Comparison of ENCODE assay signal across 8 mouse cellular contexts in the genomic region with DNA sequence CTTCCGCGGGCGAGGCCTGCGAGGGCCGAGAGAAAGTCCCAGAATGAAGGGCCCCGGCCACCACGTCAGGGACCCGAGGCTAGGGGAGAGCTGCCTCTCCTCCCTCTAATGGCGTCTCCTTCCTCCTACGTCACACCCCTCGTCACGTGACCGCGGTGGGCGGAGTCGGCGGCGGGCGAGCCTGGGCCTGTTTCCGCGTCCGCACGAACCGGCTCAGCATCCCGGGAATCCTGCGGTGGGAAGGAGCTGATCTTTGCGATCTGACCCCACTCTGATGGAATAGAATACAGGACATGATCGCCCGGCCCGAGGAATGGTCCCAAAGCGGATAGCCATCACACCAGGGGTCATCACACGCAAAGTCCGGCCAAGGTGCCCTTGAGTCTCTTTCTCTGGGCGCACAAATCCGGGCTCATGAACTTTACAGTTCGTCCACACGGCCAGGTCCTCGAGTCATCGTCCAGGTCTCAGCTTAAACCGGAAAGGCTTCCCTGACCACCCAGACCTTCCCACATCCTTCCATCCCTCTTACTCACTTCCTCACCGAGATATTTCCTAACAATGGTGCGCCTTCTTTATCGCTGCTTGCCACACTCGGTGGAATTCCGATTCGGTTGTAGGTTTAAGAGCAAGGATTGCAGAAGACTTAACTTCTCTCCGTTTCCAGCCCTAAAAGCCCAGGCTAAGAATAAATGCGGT. TPM values are rescaled to one million over a fixed set of nuclear protein-coding genes. Genes with fewer than 3 reads are reported as not detected.
DNase-seq lines count a peak whose midpoint lies in the region; ATAC-seq and TF ChIP-seq lines count a peak whose summit lies in the region.

Rab21 (minus strand) TSS at position 122 of the 699 bp plus-strand sequence.

- TF ChIP-seq CTCF in gastrocnemius, adult 2 months (IDR thresholded peaks at IDR 0.05), result no peak
- TF ChIP-seq CTCF in hindbrain, postnatal 0 days (IDR thresholded peaks at IDR 0.05; ENCODE audit: low read depth), result no peak
- TF ChIP-seq CTCF in left cerebral cortex, adult 2 months (IDR thresholded peaks at IDR 0.05), result no peak

- H3K4me1 ChIP-seq in hindbrain, postnatal 0 days (ENCODE audit: insufficient read depth, low read length), result peaks cover 18% of the 10 kb centered on the region

- H3K27ac ChIP-seq in gastrocnemius, adult 2 months, result peak within 1 kb of the TSS; percentile 94
- peak within 1 kb of the TSS; percentile 99 for H3K27ac ChIP-seq in hindbrain, postnatal 0 days
- peak within 1 kb of the TSS; percentile 99 for H3K27ac ChIP-seq in left cerebral cortex, adult 2 months

- H3K27me3 ChIP-seq in hindbrain, postnatal 0 days (ENCODE audit: insufficient read depth, low read length), result no peaks in the 10 kb centered on the region

- H3K36me3 ChIP-seq in hindbrain, postnatal 0 days (ENCODE audit: insufficient read depth, low read length), result no peaks in the 10 kb centered on the region

- under 1% methylated on average over 44 of the region's 48 CpGs for WGBS in hindbrain, postnatal 0 days

- ATAC-seq in hindbrain, postnatal 0 days, result peak; percentile 96
- peak; percentile 66 for ATAC-seq in megakaryocyte, adult 5-6 weeks (ENCODE audit: poor library complexity, severe bottlenecking)

- DNase-seq in WW6 (ENCODE audit: low read depth, low spot score), result peak; percentile 75
- DNase-seq in cerebellum, postnatal 4 days (ENCODE audit: low spot score in 2 of 2), result peak; percentile 99
- DNase-seq in gastrocnemius, adult 2 months, result peak; percentile 99
- DNase-seq in hindbrain, postnatal 0 days (ENCODE audit: low spot score), result peak; percentile 95
- DNase-seq in left cerebral cortex, adult 2 months (ENCODE audit: extremely low spot score in 1 of 2, low spot score in 2 of 2), result peak; percentile 97 to 99
- DNase-seq in right cerebral cortex, adult 2 months (ENCODE audit: low spot score in 2 of 2), result peak; percentile 98 to 99
- peak; percentile 99 for DNase-seq in urinary bladder, postnatal 14 days (ENCODE audit: low spot score)

- peak within 1 kb of the TSS; percentile 81 for H3K4me2 ChIP-seq in hindbrain, postnatal 0 days (ENCODE audit: low read depth, low read length)

- peak within 1 kb of the TSS; percentile 97 for H3K4me3 ChIP-seq in gastrocnemius, adult 2 months
- peak within 1 kb of the TSS; percentile 100 for H3K4me3 ChIP-seq in hindbrain, postnatal 0 days (ENCODE audit: low read length)
- H3K4me3 ChIP-seq in left cerebral cortex, adult 2 months, result peak within 1 kb of the TSS; percentile 75

- intact Hi-C loops in gastrocnemius, adult 2 months (cut with DNase I), result loop anchor here (5.0 to 10.0 kb wide), 2 partner anchors 47 to 879 kb away; partner anchors contain the start of gene Tmem19
- intact Hi-C loops in left cerebral cortex, adult 2 months (cut with DNase I), result loop anchor here (1.0 to 2.0 kb wide), 2 partner anchors 64 to 69 kb away; partner anchors contain the start of genes Tbc1d15, Thap2 and Zfc3h1

- no peaks in the 10 kb centered on the region for H3K9me3 ChIP-seq in hindbrain, postnatal 0 days (ENCODE audit: low read length)

- H3K9ac ChIP-seq in hindbrain, postnatal 0 days (replicated peaks; ENCODE audit: low read length), result peak within 1 kb of the TSS; percentile 98

RNA-seq across cellular contexts. Expression of gene Rab21, which starts in this region (rescaled TPM):
- total RNA-seq in gastrocnemius, adult 2 months (2021), result 10 to 100 TPM; 47.1 to 66.2 TPM
- total RNA-seq in hindbrain, postnatal 0 days (2014; rRNA removed), result 24.8 and 27.1 TPM in 2 replicates
- polyA plus RNA-seq in hindbrain, postnatal 0 days (2015; fragmentation: Nextera tagmentation; extraction: Ambion mirVana), result 9.0 and 10.1 TPM in 2 replicates
- 10 to 100 TPM; 53.1 to 57.6 TPM for total RNA-seq in left cerebral cortex, adult 2 months (2021)
- total RNA-seq in megakaryocyte, adult 5-6 weeks (2015), result 88.2 and 97.4 TPM in 2 replicates
- total RNA-seq in megakaryocyte, adult 5-6 weeks (2017), result 49.3 and 53.4 TPM in 2 replicates

Comparison
In these comparisons a context has a peak if more than half of its experiments do, and no peak if none do; other contexts are left out.
1. Peak in every context shown above with its lines: DNase-seq, ATAC-seq, H3K4me3 ChIP-seq and H3K27ac ChIP-seq.